Mouse (Mus musculus): ENCODE data around the gene Fbxo27.

DNA sequence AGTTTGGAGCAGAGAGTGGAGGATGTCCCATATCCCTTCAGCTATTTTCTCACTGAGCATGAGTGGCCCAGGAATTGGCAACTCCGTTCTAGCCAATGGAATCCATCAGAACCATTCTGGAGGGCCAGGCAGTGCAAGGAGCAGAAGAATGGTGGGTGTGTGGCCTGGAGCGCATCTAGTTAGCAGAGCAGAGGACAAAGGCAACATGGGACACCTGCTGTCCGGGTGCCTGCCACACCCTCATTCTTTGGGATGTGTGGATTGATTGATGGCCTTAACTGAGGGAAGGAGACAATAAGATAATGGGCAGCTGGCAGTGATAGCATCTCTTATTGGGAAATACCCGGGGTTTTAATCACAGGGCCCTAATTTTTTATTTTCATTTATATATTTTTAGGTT, 36.2 kb upstream of the Fbxo27 start:
- no peak for TF ChIP-seq CTCF (IDR thresholded peaks at IDR 0.05; ENCODE audit: low read depth)
- no peak for TF ChIP-seq EP300 (IDR thresholded peaks at IDR 0.05; ENCODE audit: low read depth)

Data from liver, embryonic 14.5 days (tissue).